Mouse (Mus musculus) brain, embryonic 14.5 days (tissue): ENCODE data around the gene Gins3. TPM values are rescaled to one million over a fixed set of nuclear protein-coding genes. Genes with fewer than 3 reads are reported as not detected.

Source experiments
- DNase-seq: peaks from one replicate; pipeline ENCODE4 v3.0.0-alpha.2; 2011; ENCODE audit warnings: low read depth
- CTCF ChIP-seq: fragments of 200-500 bp; IDR thresholded peaks from 2 replicates; pipeline ENCODE4 v1.5.1; 2012; ENCODE audit warnings: inconsistent platforms, mild to moderate bottlenecking, moderate library complexity, borderline replicate concordance; ENCODE audit not compliant: insufficient read depth, insufficient read length; ENCODE audit errors: extremely low read depth
- POLR2A ChIP-seq: fragments of 200-500 bp; IDR thresholded peaks from 2 replicates; pipeline ENCODE4 v1.6.1; 2012; ENCODE audit warnings: mild to moderate bottlenecking, inconsistent platforms, borderline replicate concordance; ENCODE audit not compliant: poor library complexity, insufficient read depth, insufficient read length, severe bottlenecking; ENCODE audit errors: extremely low read depth
- polyA plus RNA-seq: library from polyadenylated mRNA; depleted of rRNA; stranded (reverse); fragments of >200 nt; gene quantifications from 2 replicates; pipeline ENCODE4 v1.2.3, GENCODE M21; 2012; rRNA removed

Gins3 gene
- polyA plus RNA-seq, 1 experiment = 4.6 TPM

DNA sequence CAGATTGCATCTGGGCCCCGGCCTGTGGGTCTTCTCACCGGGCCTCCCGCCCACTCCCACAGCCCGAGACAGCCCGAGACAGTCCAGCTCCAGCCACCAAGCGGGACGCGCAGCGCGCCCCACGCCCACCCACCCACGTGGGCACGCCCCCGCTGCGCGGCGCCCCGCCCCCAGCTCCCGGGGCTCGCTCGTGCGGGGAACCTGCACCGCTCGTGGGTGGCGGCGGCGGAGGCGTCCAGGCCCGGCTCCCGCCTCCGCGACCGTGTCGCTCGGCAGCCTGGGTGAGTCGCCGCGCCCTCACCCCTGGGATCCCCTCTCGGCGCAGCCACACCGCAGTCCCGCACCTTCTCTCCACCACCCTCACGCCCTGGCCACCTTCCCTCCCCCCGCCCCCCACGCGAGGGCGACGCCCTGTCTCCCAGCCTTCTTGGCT, 44.4 kb downstream of the Gins3 start:
- TF ChIP-seq CTCF (no peak), POLR2A (peak; percentile 45)
- DNase-seq = no peak

DNA sequence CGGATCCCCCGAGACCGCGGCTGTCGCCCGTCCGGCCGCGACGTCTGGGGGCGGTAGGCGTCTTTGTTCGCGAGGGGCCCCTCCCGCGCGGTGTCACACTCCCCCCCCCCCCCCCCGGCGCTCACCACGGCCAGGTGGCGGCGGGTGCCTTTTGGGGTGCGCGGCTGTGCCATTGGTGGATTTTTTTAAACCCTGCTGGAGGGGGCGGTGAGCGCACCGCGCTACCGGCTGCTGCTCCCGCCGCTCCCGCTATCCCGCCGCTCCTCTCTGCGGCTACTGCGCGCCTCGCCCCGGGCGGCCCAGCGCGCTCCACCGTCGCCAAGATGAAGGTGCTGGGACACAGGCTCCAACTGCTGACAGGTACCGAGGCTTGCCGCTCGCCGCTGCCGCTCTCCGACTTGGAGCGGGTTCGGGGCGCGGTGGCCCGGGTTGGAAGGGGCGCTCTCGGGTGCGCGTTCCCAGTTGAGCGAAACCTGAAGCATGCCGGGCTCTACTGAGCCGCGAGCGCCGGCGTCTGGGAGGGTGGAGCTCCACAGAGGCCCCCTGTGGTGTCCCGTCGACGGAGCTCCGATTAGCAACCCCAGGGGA, 44.9 kb downstream of the Gins3 start:
- TF ChIP-seq CTCF = no peak
- no peak for TF ChIP-seq POLR2A
- peak; percentile 51 for DNase-seq

DNA sequence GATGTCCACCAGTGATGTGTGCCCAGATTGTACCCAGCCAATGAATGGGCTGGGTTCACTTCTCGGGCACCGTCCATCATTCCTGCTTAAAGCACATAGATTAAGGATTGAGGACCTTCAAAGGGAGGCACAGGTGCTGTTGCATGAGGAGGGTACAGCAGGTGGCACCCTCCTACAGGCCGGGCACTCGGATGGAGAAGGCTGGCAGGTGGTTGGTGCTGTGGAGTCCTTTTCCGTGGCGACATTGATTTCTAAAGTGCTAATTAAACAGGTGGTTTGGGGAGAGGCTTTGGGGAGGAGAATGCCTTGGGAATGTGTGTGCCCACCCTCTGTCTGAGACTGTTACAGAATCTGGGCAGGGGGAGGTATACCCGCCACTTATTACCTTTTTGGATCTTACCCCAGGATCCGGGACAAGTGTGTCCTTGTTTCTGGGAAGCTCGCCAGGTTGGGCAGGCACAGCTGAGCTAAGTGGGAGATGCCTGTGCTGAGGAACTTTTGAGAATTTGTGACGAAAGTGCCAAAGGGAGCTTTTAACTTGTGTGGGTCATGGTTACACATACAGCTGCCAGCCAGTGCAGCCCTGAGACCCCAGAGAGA, 54.9 kb downstream of the Gins3 start:
- peak; percentile 71 for DNase-seq
- TF ChIP-seq CTCF (no peak), POLR2A (no peak)

DNA sequence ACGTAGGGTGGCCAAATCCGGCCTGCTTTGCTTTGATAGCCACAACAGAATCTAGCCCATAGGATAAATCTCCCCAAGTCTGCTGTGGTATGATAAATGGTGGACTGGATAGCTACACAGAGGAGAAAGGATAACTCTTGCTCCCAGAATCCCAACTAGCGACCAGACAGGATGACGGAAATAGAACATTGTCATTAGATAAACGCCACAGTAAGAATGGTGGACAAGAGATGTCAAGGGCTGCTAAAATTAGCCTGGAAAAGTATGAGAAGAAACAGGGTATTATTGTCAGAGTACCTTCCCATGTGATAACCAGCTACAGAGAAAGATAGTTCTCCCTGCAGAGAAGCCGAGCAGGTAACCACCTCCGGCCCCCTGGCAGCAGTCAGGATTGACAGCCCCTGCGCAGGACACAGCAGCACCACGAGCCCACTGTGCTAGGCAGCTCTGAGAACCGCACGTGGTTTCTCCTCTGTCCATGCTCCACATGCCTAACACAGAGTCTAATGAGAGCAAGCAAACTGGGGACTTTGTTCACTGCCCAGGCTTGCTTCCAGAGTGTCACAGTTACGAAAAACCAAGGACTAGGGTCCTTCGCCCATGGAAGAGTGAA, 57.8 kb downstream of the Gins3 start:
- DNase-seq = no peak
- TF ChIP-seq POLR2A (no peak), CTCF (no peak)

DNA sequence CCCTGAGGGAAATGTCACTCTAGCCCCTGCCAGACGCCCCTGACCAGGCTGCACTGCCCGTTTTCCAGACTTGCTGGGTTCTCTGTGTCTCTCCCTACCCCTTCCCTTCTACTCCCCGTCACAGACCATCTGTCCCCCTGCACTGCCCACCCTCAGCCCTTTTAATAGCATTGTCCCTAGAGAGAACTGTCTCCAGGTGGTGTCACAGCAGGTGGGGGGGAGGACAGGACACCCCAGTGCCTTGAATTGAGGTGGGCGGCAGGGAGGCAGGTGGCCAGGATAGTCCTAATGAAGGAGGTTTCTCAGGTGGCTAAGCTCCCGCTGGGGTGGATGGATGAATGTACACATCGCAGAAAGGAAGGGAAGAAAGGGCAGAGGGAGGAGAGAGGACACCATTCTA, 61.4 kb downstream of the Gins3 start:
- TF ChIP-seq POLR2A (no peak), CTCF (no peak)
- DNase-seq = peak; percentile 40

Other genes starting within 250 kb of the Gins3 start
- 100 and 150 TPM in 2 replicates for gene Cfap20, start 198.6 kb upstream of the Gins3 start, polyA plus RNA-seq
- gene Csnk2a2, start 143.4 kb upstream of the Gins3 start, polyA plus RNA-seq = 43.8 and 51.8 TPM in 2 replicates
- 0.82 and 1.4 TPM in 2 replicates for gene Ccdc113, start 99.4 kb upstream of the Gins3 start, polyA plus RNA-seq
- gene Prss54, start 57.1 kb upstream of the Gins3 start, polyA plus RNA-seq = not detected in 2 replicates
- gene Ndrg4, start 43.5 kb downstream of the Gins3 start, polyA plus RNA-seq = 348 and 357 TPM in 2 replicates
- 24.9 and 25.0 TPM in 2 replicates for gene Setd6, start 82.4 kb downstream of the Gins3 start, polyA plus RNA-seq
- 95.3 and 115 TPM in 2 replicates for gene Cnot1, start 174.0 kb downstream of the Gins3 start, polyA plus RNA-seq
- 70.2 and 77.9 TPM in 2 replicates for gene Sap18b, start 191.9 kb downstream of the Gins3 start, polyA plus RNA-seq
- gene Slc38a7, start 220.1 kb downstream of the Gins3 start, polyA plus RNA-seq = 36.1 and 38.0 TPM in 2 replicates